Mouse (Mus musculus) urinary bladder, postnatal 25 days (tissue): ENCODE measurements around the gene Insyn1.

Experiments
- DNase-seq: peaks from one replicate; pipeline ENCODE4 v3.0.0; 2022; ENCODE audit warnings: low spot score

The Insyn1 gene

DNA sequence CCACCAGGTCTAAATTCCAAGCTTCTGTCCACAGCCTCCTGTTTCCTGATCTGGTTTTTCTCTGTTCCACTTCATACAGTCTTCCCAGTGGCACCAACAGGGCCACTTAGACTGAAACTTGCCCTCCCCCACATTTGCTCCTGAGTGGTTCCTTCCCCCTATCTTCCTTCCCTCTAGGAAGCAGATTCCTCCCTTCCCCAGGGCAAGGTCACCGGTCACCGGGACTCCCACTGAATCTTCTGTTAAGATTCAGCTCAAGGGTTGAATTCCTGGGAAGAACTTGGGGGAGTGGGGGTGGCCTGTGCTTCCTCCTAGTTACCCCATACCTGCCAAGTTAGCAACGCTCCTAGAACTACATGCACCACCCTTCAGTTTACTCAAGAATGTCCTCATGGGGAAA, 1.3 kb upstream of the Insyn1 start:
- no peak for DNase-seq

- no peak for DNase-seq
These were observed 896 bp downstream of the Insyn1 start for GRCm38 (mm10) chr9:58489133-58489864.

DNA sequence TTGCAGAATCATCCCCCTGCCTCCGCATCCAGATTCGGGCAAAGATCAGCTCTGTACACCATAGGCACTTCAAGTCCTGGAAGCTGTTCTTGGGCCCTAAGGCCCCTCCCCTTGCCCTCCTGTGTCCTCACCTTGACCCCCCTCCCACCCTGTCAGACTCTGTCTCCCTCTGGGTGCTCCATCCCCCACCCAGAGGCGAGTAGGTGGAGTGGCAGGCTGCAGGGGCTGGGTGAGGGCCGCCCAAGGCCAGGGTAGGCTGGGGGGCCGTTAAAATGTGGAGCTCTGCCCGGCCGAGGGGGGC, 1.4 kb downstream of the Insyn1 start:
- DNase-seq: no peak

DNA sequence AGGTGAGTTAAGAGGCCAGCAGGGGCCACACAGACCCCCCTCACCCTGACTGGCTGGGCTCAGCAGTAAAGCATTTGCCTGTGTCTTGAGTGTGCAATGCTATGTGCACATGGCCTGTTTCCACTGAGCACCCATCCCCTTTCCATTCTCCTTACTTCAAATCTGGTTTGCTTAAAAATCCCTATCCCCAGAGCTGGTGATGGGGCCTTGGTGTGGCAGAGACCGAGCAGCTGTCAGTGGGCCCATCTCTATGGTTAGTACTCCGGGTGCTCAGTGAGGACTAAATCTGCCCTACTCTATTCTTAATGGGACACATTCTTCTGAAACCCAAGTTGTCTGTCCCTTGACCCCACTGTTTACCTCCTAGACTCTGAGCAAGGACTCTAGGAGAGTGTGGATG, 2.0 kb downstream of the Insyn1 start:
- no peak for DNase-seq

DNA sequence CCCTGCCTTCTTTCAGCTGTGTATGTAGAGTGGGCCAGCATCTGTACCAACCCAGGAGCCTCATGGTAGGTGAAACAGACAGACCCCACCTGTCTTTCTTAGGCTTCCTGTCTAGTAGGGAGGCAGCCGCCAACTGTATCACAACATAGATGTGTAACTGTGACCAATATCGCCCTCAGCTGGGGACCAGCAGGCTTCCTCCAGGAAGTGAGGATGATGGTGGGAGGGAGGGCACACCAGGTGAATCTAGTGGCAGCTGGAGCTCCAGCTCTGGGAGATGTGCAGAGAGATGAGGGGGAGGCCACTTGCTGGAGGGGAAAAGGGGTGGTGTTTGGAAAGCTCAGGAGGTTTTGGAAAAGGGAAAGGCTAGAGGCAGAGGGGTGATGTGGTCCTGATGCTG, 6.6 kb downstream of the Insyn1 start:
- DNase-seq: no peak

GRCm38 (mm10) chr9:58496470-58497182, 8.2 kb downstream of the Insyn1 start:
- no peak for DNase-seq

- DNase-seq: no peak
These were observed 9.5 kb downstream of the Insyn1 start for GRCm38 (mm10) chr9:58497942-58498341.

GRCm38 (mm10) chr9:58500946-58501345, 12.5 kb downstream of the Insyn1 start:
- no peak for DNase-seq

- DNase-seq: no peak
These were observed 19.0 kb downstream of the Insyn1 start for GRCm38 (mm10) chr9:58507216-58508005.

DNA sequence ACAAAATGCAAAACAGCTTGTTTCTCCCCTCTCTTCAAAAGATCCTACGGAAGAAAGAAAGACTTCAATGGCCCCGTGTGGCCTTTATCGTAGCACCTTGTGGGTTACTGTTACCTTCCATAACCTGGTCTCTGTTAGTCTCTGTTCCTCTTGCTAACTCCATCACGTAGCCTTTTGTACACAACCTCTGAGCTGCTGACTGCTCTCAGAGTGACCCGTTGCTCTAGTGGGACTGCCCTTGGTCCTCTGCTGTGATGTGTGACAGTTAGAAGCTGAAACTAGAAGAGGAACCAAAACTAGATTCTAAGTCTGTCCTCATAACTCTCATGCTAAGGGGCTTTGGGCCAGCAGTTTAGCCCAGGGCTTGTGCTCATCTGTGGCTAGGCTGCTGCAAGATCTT, 22.0 kb downstream of the Insyn1 start:
- no peak for DNase-seq

DNA sequence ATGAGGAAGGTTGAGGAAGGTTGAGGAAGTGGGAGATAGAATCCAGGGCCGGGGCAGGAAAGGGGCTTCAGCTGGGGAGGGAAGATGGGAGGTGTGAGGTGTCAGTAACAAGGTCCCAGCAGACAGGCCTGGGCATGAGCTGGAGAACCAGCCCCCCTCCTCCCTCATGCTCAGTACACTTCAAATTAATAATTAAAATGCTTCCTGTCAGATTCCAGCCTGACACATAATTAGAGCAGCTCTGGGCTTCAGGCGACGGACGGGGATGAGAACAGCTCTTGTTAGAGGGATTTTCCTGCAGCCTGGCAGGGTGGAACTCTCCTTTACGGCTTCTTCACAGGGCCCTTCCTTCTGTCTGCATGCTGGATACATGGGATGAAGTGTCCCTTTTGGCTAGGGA, 25.3 kb downstream of the Insyn1 start:
- no peak for DNase-seq

- DNase-seq: no peak
These were observed 28.1 kb downstream of the Insyn1 start for GRCm38 (mm10) chr9:58516480-58516879.

- no peak for DNase-seq
These were observed 29.7 kb downstream of the Insyn1 start for GRCm38 (mm10) chr9:58517866-58518750.

DNA sequence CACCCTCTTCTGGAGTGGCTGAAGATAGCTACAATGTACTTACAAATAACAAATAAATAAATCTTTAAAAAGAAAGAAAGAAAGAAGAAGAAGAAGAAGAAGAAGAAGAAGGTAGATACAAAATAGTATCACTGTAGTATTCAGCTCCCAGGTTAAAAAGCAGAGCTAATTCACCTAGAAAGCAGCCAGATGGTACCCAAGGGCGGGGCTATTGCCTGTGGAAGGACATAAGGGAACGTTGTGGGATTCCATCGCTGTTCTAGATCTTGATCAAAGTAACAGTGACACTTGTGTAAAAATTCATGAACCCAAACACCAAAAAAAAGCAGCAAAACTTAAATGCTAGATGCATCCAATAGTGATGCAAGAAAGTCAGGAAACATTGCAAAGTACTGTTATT, 31.6 kb downstream of the Insyn1 start:
- no peak for DNase-seq

- DNase-seq: no peak
These were observed 32.6 kb downstream of the Insyn1 start for GRCm38 (mm10) chr9:58520816-58521581.

DNA sequence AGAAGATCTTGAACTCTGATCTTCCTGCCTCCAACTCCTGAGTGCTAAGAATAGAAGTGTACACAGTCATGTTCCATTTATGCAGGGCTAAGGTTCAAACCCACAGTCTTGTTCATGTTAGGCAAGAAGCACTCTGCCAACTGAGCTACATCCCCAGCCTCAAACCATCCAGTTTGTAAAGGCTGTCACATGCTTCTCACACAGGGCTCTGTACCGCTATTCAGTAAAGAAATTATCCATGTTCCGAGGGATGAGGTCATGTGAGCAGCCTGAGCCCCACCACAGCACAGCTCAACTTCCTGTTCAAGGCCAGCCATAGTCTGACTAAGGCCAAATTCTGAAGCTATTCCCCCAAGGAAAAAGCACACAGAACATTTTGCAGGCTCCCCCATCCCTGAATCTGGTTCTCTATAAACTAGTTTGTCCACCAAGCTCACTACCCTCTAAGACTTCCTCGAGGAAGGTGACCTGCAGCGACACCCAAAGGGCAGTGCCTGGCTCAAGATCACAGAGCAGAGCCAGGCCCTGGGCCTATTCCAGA, 33.5 kb downstream of the Insyn1 start:
- DNase-seq: no peak

- no peak for DNase-seq
These were observed 36.7 kb downstream of the Insyn1 start for GRCm38 (mm10) chr9:58525108-58525507.

DNA sequence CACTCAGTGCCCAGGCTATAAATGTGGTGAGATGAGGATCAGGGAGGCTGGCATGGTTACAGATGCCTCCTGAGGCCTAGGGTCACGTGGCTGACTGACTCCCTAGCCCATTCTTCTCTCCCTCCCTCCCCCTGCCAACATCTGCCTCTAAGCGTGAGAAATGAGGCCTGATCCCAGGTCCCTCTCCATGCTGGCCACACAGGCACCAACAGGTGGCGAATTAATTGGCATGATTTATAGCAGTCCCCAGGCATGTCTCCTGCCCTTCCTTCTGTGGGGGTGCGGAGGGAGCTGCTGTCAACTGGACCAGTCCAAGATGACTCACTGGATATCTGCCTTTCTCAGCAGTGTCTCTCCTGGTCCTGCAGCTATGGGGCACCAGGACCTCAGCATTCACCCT, 39.4 kb downstream of the Insyn1 start:
- no peak for DNase-seq

DNA sequence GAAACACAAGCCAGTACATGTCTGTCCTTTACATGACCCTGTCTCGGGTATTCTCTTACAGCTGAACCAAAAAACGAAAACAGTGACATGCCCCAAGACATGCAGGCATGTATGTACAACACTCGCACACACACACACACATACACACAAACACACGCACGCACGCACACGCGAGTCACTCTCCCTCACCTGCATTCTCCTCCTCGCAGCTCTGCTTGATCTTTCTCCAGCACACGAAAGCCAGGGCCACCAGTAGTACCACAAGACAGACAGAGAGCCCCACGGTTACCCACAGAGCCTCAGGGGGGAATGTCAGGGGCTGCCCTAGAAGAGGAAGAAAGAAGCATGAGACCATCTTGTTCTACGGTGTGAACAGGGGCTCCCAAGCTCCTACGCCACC, 42.0 kb downstream of the Insyn1 start:
- no peak for DNase-seq

DNA sequence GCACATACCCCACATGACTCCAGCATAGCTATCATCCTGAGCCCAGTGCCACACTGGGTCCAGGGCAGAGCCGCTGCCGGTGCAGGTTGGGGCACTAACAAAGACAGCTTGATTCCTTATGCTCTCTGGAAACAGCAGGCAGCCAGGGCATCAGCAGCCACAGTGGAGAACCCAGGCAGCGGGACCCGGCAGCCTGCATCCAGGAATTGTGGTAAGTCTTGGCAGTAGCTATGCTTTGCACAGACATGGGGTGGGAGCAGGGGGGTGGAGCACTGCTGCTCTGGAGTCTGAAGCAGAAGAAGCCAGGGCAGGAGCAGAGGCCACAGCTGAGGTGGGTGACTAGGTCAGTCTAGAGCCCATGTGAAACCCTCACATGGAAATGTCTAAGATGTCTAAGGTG, 43.8 kb downstream of the Insyn1 start:
- no peak for DNase-seq

DNA sequence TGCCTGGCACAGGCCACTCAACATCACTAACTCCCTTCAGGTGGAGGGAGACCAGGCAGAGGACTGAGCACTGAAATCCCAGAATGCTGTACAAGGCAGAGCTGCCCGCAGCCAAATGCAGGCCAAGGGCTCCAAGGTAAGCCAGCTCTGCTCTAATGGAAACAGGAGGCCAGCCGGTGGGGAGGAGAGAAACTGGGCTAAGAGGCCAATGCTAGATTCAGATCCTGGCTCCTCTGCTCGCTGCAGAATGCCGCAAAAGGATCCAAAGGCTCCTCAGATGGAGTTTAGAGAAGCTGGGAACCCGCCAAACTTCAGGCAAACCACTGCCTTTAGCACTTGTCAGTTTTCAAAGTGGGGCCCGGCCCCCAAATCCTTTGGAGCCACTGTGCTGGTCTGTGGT, 44.9 kb downstream of the Insyn1 start:
- no peak for DNase-seq
